Mouse (Mus musculus) forebrain, embryonic 10.5 days (tissue): Measurements from ENCODE around the gene Ccdc54. TPM values are rescaled to one million over a fixed set of nuclear protein-coding genes. Genes with fewer than 3 reads are reported as not detected.

ENCODE experiments used
- DNase-seq: peaks from one replicate; pipeline ENCODE4 v3.0.0-alpha.2; 2017; ENCODE audit warnings: low spot score; ENCODE audit errors: extremely low spot score
- H3K27ac ChIP-seq: fragments of 300-500 bp; sonication (generic); 2 replicates; pipeline ENCODE4 v1.5.1; 2016; ENCODE audit warnings: mild to moderate bottlenecking
- H3K27me3 ChIP-seq: fragments of 300-500 bp; sonication (generic); 2 replicates; pipeline ENCODE4 v1.6.1; 2016; ENCODE audit warnings: mild to moderate bottlenecking; ENCODE audit not compliant: poor library complexity, severe bottlenecking
- H3K36me3 ChIP-seq: fragments of 300-500 bp; sonication (generic); replicated peaks from 2 replicates; pipeline ENCODE4 v1.6.1; 2016; ENCODE audit warnings: mild to moderate bottlenecking, moderate library complexity
- H3K4me1 ChIP-seq: fragments of 300-500 bp; sonication (generic); 2 replicates; pipeline ENCODE4 v1.6.1; 2016
- H3K4me3 ChIP-seq: fragments of 300-500 bp; sonication (generic); 2 replicates; pipeline ENCODE4 v1.5.1; 2016; ENCODE audit warnings: mild to moderate bottlenecking, moderate library complexity
- H3K9me3 ChIP-seq: fragments of 300-500 bp; sonication (generic); 2 replicates; pipeline ENCODE4 v1.6.1; 2016; ENCODE audit warnings: mild to moderate bottlenecking, moderate library complexity
- WGBS: fragments of 180-500 bp; shearing (Covaris S2); methylation state at CpG from one replicate; pipeline ENCODE4 v1.1.7; 2016; 5-methylcytosine and 5-hydroxymethylcytosine counted together
- polyA plus RNA-seq: library from polyadenylated mRNA; unstranded; fragments of >200 nt; fragmentation: Nextera tagmentation; extraction: Ambion mirVana; gene quantifications from 2 replicates; pipeline ENCODE4 v1.2.1, GENCODE M21; 2016

Ccdc54 gene
- polyA plus RNA-seq, result not detected in 2 replicates

- Histone ChIP-seq H3K4me1 (peaks cover 3% of the 10 kb centered on the region), H3K36me3 (no peaks in the 10 kb centered on the region), H3K27ac (no peak within 1 kb of the TSS), H3K27me3 (no peaks in the 10 kb centered on the region; the same call in 1 of the 2 replicates), H3K9me3 (no peaks in the 10 kb centered on the region), H3K4me3 (no peak within 1 kb of the TSS)
- DNase-seq, result no peak
These were observed at the start of gene Ccdc54 for GRCm38 (mm10) chr16:50591054-50591453. Gene Ccdc54, minus strand, starts transcription at chr16:50591154.

DNA sequence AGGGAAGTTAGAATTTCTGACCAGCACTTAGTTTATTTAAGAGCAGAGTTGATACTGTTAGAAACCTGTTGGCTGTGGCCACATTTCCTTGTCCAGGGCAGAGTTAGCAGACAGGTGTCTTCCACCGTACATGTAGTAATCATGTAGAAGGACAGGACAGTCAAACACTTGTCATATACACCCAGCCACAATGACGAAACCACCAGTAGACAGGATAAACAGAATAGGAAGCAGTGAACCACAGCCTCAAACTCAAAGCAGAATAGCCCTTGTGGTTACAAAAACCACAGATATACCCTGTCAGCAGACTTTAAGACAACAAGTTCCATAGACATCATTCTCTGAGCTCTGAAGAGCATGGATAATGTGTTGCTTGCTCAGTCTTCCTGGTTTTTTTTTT, 41.6 kb upstream of the Ccdc54 start:
- Histone ChIP-seq H3K4me3 (no peak overlapping the region), H3K4me1 (no peaks in the 10 kb centered on the region), H3K27ac (no peak overlapping the region), H3K27me3 (no peaks in the 10 kb centered on the region), H3K9me3 (no peaks in the 10 kb centered on the region), H3K36me3 (no peaks in the 10 kb centered on the region)
- DNase-seq, result no peak
- WGBS, result 89% methylated on average over 2 of the region's 2 CpGs

DNA sequence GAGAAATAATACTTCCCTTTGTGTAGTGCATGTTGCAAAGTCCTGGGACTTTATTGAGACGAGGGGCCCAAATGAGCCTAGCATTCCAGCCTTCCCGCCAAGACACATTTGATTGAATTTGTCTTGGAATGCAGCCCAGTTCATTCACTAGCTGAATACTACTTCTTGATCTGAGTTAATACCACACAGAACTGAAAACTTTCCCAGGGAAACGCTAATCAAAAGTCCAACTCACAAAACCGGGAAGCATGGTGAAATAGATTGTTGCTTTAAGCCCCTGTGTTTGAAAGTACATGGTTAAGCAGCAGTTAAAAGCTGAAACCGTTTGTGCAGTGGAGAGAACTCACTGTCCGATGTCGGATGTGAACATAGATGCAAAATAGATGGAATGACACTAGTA, 24.6 kb upstream of the Ccdc54 start:
- Histone ChIP-seq H3K4me1 (no peaks in the 10 kb centered on the region), H3K36me3 (no peaks in the 10 kb centered on the region), H3K4me3 (no peak overlapping the region), H3K27ac (peak overlapping the region; percentile 4; the same call in 1 of the 2 replicates), H3K9me3 (no peaks in the 10 kb centered on the region), H3K27me3 (no peaks in the 10 kb centered on the region)
- WGBS, result 61% methylated on average over 7 of the region's 7 CpGs
- DNase-seq, result no peak

- H3K27me3 ChIP-seq, result no peaks in the 10 kb centered on the region
- H3K4me1 ChIP-seq, result peaks cover 4% of the 10 kb centered on the region
- H3K27ac ChIP-seq, result no peak overlapping the region
- WGBS, result 88% methylated on average over 4 of the region's 4 CpGs
- H3K9me3 ChIP-seq, result no peaks in the 10 kb centered on the region
- no peaks in the 10 kb centered on the region for H3K36me3 ChIP-seq
- H3K4me3 ChIP-seq, result no peak overlapping the region
- no peak for DNase-seq
These were observed 22.0 kb upstream of the Ccdc54 start for GRCm38 (mm10) chr16:50612944-50613343.

- Histone ChIP-seq H3K27me3 (peaks cover 5% of the 10 kb centered on the region; the same call in 1 of the 2 replicates), H3K9me3 (no peaks in the 10 kb centered on the region), H3K27ac (no peak overlapping the region), H3K4me1 (peaks cover 8% of the 10 kb centered on the region), H3K36me3 (no peaks in the 10 kb centered on the region), H3K4me3 (no peak overlapping the region)
- DNase-seq, result no peak
- WGBS, result 89% methylated on average over 5 of the region's 5 CpGs
These were observed 19.6 kb upstream of the Ccdc54 start for GRCm38 (mm10) chr16:50610580-50610979.

GRCm38 (mm10) chr16:50607776-50608562, 17.0 kb upstream of the Ccdc54 start:
- Histone ChIP-seq H3K9me3 (no peaks in the 10 kb centered on the region), H3K27ac (no peak overlapping the region), H3K4me3 (no peak overlapping the region), H3K4me1 (peaks cover 8% of the 10 kb centered on the region), H3K36me3 (no peaks in the 10 kb centered on the region), H3K27me3 (peaks cover 8% of the 10 kb centered on the region; the same call in 1 of the 2 replicates)
- DNase-seq, result no peak
- 55% methylated on average over 15 of the region's 15 CpGs for WGBS

GRCm38 (mm10) chr16:50604826-50605225, 13.9 kb upstream of the Ccdc54 start:
- Histone ChIP-seq H3K9me3 (no peaks in the 10 kb centered on the region), H3K27ac (no peak overlapping the region), H3K4me3 (no peak overlapping the region), H3K4me1 (peaks cover 8% of the 10 kb centered on the region), H3K27me3 (peaks cover 8% of the 10 kb centered on the region; the same call in 1 of the 2 replicates), H3K36me3 (no peaks in the 10 kb centered on the region)
- DNase-seq, result no peak
- whole genome bisulfite sequencing, result 78% methylated on average over 11 of the region's 11 CpGs

GRCm38 (mm10) chr16:50601947-50602346, 11.0 kb upstream of the Ccdc54 start:
- WGBS, result 85% methylated on average over 3 of the region's 3 CpGs
- no peak for DNase-seq
- Histone ChIP-seq H3K27ac (no peak overlapping the region), H3K4me1 (no peaks in the 10 kb centered on the region), H3K27me3 (peaks cover 8% of the 10 kb centered on the region; the same call in 1 of the 2 replicates), H3K4me3 (no peak overlapping the region), H3K36me3 (no peaks in the 10 kb centered on the region), H3K9me3 (no peaks in the 10 kb centered on the region)

- DNase-seq, result no peak
- Histone ChIP-seq H3K9me3 (no peaks in the 10 kb centered on the region), H3K27me3 (peaks cover 3% of the 10 kb centered on the region; the same call in 1 of the 2 replicates), H3K36me3 (no peaks in the 10 kb centered on the region), H3K4me1 (no peaks in the 10 kb centered on the region), H3K27ac (no peak overlapping the region), H3K4me3 (no peak overlapping the region)
- 87% methylated on average over 3 of the region's 3 CpGs for WGBS
These were observed 9.7 kb upstream of the Ccdc54 start for GRCm38 (mm10) chr16:50600665-50601064.

- Histone ChIP-seq H3K27me3 (no peaks in the 10 kb centered on the region), H3K36me3 (no peaks in the 10 kb centered on the region), H3K9me3 (no peaks in the 10 kb centered on the region), H3K4me3 (no peak overlapping the region), H3K27ac (no peak overlapping the region), H3K4me1 (no peaks in the 10 kb centered on the region)
- DNase-seq, result no peak
- WGBS, result 82% methylated on average over 6 of the region's 6 CpGs
These were observed 5.7 kb upstream of the Ccdc54 start for GRCm38 (mm10) chr16:50596679-50597078.

DNA sequence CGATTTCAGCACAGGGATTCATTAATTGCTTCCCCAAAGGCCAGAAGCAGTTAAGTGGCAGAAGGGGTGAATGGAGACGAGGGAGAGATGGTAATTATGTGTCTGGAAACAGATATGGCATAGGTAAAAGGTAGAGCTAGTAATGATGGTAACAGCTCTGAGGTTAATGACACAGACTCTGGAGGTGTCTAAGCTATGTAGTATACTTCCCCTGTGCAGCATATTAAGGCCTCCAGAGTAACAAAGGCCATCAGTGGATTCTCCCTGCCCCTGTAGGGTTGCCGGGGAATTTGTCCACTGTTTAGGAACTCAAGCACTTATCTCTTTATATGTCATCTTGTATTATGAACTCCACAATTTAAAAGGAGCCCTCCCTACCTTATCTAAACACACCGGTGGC, 5.2 kb upstream of the Ccdc54 start:
- H3K9me3 ChIP-seq, result no peaks in the 10 kb centered on the region
- no peak overlapping the region for H3K4me3 ChIP-seq
- DNase-seq, result no peak
- H3K36me3 ChIP-seq, result no peaks in the 10 kb centered on the region
- H3K27ac ChIP-seq, result no peak overlapping the region
- 77% methylated on average over 4 of the region's 4 CpGs for WGBS
- no peaks in the 10 kb centered on the region for H3K27me3 ChIP-seq
- H3K4me1 ChIP-seq, result no peaks in the 10 kb centered on the region

DNA sequence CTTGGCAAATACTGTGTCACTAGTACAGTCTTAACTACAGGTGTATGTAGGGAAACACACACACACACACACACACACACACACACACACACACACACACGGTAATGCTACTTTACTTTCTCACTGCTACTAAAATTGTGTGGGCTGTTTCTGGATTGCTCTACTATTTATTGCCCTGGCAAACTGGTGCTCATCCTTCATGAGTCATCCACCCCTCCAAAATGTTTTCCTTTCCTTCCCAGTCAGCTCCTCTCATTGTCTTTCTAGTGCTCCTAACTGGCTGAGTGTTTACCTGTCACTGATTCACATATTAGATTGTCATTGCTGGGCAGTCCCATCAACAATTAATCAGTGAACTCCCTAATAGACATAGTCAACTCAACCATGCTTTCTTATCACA, 3.9 kb upstream of the Ccdc54 start:
- Histone ChIP-seq H3K4me1 (no peaks in the 10 kb centered on the region), H3K27ac (no peak overlapping the region), H3K36me3 (no peaks in the 10 kb centered on the region), H3K27me3 (no peaks in the 10 kb centered on the region), H3K9me3 (no peaks in the 10 kb centered on the region), H3K4me3 (no peak overlapping the region)
- 82% methylated on average over 1 of the region's 1 CpGs for WGBS
- no peak for DNase-seq

- H3K27ac ChIP-seq, result no peak overlapping the region
- no peak for DNase-seq
- H3K4me1 ChIP-seq, result no peaks in the 10 kb centered on the region
- 86% methylated on average over 11 of the region's 11 CpGs for WGBS
- H3K9me3 ChIP-seq, result no peaks in the 10 kb centered on the region
- H3K27me3 ChIP-seq, result no peaks in the 10 kb centered on the region
- no peak overlapping the region for H3K4me3 ChIP-seq
- H3K36me3 ChIP-seq, result no peaks in the 10 kb centered on the region
These were observed 2.4 kb upstream of the Ccdc54 start for GRCm38 (mm10) chr16:50593361-50593760.
